Mouse (Mus musculus) heart, embryonic 15.5 days (tissue): ENCODE results near the gene Cand1. TPM values are rescaled to one million over a fixed set of nuclear protein-coding genes. Genes with fewer than 3 reads are reported as not detected.

Experiments used
- ATAC-seq: fragments of 200-750 bp; cut with Nextera tagmentation; replicated peaks from 2 replicates; pipeline ENCODE4 v1.8.0; 2017; ENCODE audit warnings: low read depth, moderate TSS enrichment; ENCODE audit not compliant: insufficient number of reproducible peaks, insufficient read depth, low FRiP score
- H3K27ac ChIP-seq: fragments of 300-500 bp; sonication (generic); 2 replicates; pipeline ENCODE4 v1.5.1; 2015; ENCODE audit warnings: mild to moderate bottlenecking, inconsistent platforms
- H3K27me3 ChIP-seq: fragments of 300-500 bp; sonication (generic); 2 replicates; pipeline ENCODE4 v1.6.1; 2015; ENCODE audit warnings: inconsistent platforms
- H3K36me3 ChIP-seq: fragments of 300-500 bp; sonication (generic); 2 replicates; pipeline ENCODE4 v1.6.1; 2015; ENCODE audit warnings: mild to moderate bottlenecking, inconsistent platforms
- H3K4me1 ChIP-seq: fragments of 300-500 bp; sonication (generic); replicated peaks from 2 replicates; pipeline ENCODE4 v1.6.1; 2015; ENCODE audit warnings: inconsistent platforms
- H3K4me2 ChIP-seq: fragments of 300-500 bp; sonication (generic); 2 replicates; pipeline ENCODE4 v1.6.1; 2015; ENCODE audit warnings: inconsistent platforms, mild to moderate bottlenecking, moderate library complexity
- H3K4me3 ChIP-seq: fragments of 300-500 bp; sonication (generic); 2 replicates; pipeline ENCODE4 v1.5.1; 2015; ENCODE audit warnings: mild to moderate bottlenecking, inconsistent platforms
- H3K9ac ChIP-seq: fragments of 300-500 bp; sonication (generic); 2 replicates; pipeline ENCODE4 v1.6.1; 2015; ENCODE audit warnings: mild to moderate bottlenecking, inconsistent platforms
- H3K9me3 ChIP-seq: fragments of 300-500 bp; sonication (generic); replicated peaks from 2 replicates; pipeline ENCODE4 v1.6.1; 2016; ENCODE audit warnings: inconsistent platforms
- WGBS: fragments of 180-500 bp; shearing (Covaris S2); methylation state at CpG from one replicate; pipeline ENCODE4 v1.1.7; 2015; ENCODE audit warnings: mixed read lengths; 5-methylcytosine and 5-hydroxymethylcytosine counted together
- polyA plus RNA-seq: library from polyadenylated mRNA; unstranded; fragments of >200 nt; fragmentation: Nextera tagmentation; extraction: Ambion mirVana; gene quantifications from 2 replicates; pipeline ENCODE4 v1.2.1, GENCODE M21; 2015

Gene Cand1
- polyA plus RNA-seq, 1 experiment from 2014 or later: 34.4 TPM

- ATAC-seq: no peak
- Histone ChIP-seq H3K4me3 (no peak overlapping the region), H3K9me3 (no peaks in the 10 kb centered on the region), H3K27me3 (no peaks in the 10 kb centered on the region), H3K9ac (no peak overlapping the region), H3K27ac (no peak overlapping the region), H3K4me1 (no peaks in the 10 kb centered on the region), H3K4me2 (no peak overlapping the region), H3K36me3 (peaks cover 81% of the 10 kb centered on the region)
- 88% methylated on average over 8 of the region's 8 CpGs for WGBS
These were observed 33.4 kb downstream of the Cand1 start for GRCm38 (mm10) chr10:119206309-119206932.

GRCm38 (mm10) chr10:119205229-119205628, 34.6 kb downstream of the Cand1 start:
- Histone ChIP-seq H3K4me2 (no peak overlapping the region), H3K9me3 (no peaks in the 10 kb centered on the region), H3K4me3 (no peak overlapping the region), H3K36me3 (peaks cover 75% of the 10 kb centered on the region), H3K27ac (no peak overlapping the region), H3K27me3 (no peaks in the 10 kb centered on the region), H3K4me1 (no peaks in the 10 kb centered on the region), H3K9ac (no peak overlapping the region)
- WGBS: 86% methylated on average over 5 of the region's 5 CpGs
- ATAC-seq: no peak

GRCm38 (mm10) chr10:119204334-119204946, 35.4 kb downstream of the Cand1 start:
- ATAC-seq: no peak
- Histone ChIP-seq H3K9ac (no peak overlapping the region), H3K27ac (no peak overlapping the region), H3K36me3 (peaks cover 72% of the 10 kb centered on the region), H3K4me3 (no peak overlapping the region), H3K4me1 (no peaks in the 10 kb centered on the region), H3K27me3 (no peaks in the 10 kb centered on the region), H3K9me3 (no peaks in the 10 kb centered on the region), H3K4me2 (no peak overlapping the region)
- WGBS: 73% methylated on average over 12 of the region's 12 CpGs

GRCm38 (mm10) chr10:119199864-119200263, 40.0 kb downstream of the Cand1 start:
- Histone ChIP-seq H3K27me3 (no peaks in the 10 kb centered on the region), H3K4me2 (no peak overlapping the region), H3K9ac (no peak overlapping the region), H3K36me3 (peaks cover 40% of the 10 kb centered on the region), H3K27ac (no peak overlapping the region), H3K9me3 (no peaks in the 10 kb centered on the region), H3K4me1 (no peaks in the 10 kb centered on the region), H3K4me3 (no peak overlapping the region)
- WGBS: 90% methylated on average over 5 of the region's 5 CpGs
- ATAC-seq: no peak

- Histone ChIP-seq H3K4me1 (no peaks in the 10 kb centered on the region), H3K9me3 (no peaks in the 10 kb centered on the region), H3K4me3 (no peak overlapping the region), H3K27me3 (no peaks in the 10 kb centered on the region), H3K4me2 (no peak overlapping the region), H3K9ac (no peak overlapping the region), H3K36me3 (peaks cover 32% of the 10 kb centered on the region), H3K27ac (no peak overlapping the region)
- 94% methylated on average over 9 of the region's 9 CpGs for WGBS
- ATAC-seq: no peak
These were observed 41.5 kb downstream of the Cand1 start for GRCm38 (mm10) chr10:119198186-119198880.

- Histone ChIP-seq H3K27me3 (no peaks in the 10 kb centered on the region), H3K4me1 (peaks cover 6% of the 10 kb centered on the region), H3K27ac (no peak overlapping the region), H3K4me2 (no peak overlapping the region), H3K9ac (no peak overlapping the region), H3K4me3 (no peak overlapping the region), H3K36me3 (peaks cover 28% of the 10 kb centered on the region), H3K9me3 (no peaks in the 10 kb centered on the region)
- WGBS: 92% methylated on average over 13 of the region's 13 CpGs
- no peak for ATAC-seq
These were observed 42.2 kb downstream of the Cand1 start for GRCm38 (mm10) chr10:119197621-119198150.

GRCm38 (mm10) chr10:119192598-119193372, 47.1 kb downstream of the Cand1 start:
- 13% methylated on average over 8 of the region's 8 CpGs for WGBS
- H3K36me3 ChIP-seq: no peaks in the 10 kb centered on the region
- no peaks in the 10 kb centered on the region for H3K9me3 ChIP-seq
- H3K27ac ChIP-seq: peak overlapping the region; percentile 74
- H3K27me3 ChIP-seq: no peaks in the 10 kb centered on the region
- peak; percentile 89 for ATAC-seq
- H3K4me2 ChIP-seq: peak overlapping the region; percentile 27
- H3K4me1 ChIP-seq: peaks cover 13% of the 10 kb centered on the region
- H3K9ac ChIP-seq: no peak overlapping the region
- H3K4me3 ChIP-seq: no peak overlapping the region

GRCm38 (mm10) chr10:119187720-119188119, 52.1 kb downstream of the Cand1 start:
- WGBS: 57% methylated on average over 4 of the region's 4 CpGs
- H3K9me3 ChIP-seq: no peaks in the 10 kb centered on the region
- H3K9ac ChIP-seq: no peak overlapping the region
- no peaks in the 10 kb centered on the region for H3K36me3 ChIP-seq
- peaks cover 8% of the 10 kb centered on the region for H3K4me1 ChIP-seq
- H3K4me2 ChIP-seq: no peak overlapping the region
- no peak overlapping the region for H3K27ac ChIP-seq
- H3K4me3 ChIP-seq: no peak overlapping the region
- no peak for ATAC-seq
- no peaks in the 10 kb centered on the region for H3K27me3 ChIP-seq

GRCm38 (mm10) chr10:119169656-119170055, 70.2 kb downstream of the Cand1 start:
- Histone ChIP-seq H3K36me3 (no peaks in the 10 kb centered on the region), H3K4me2 (no peak overlapping the region), H3K9ac (no peak overlapping the region), H3K27ac (no peak overlapping the region), H3K27me3 (no peaks in the 10 kb centered on the region), H3K4me3 (no peak overlapping the region), H3K4me1 (no peaks in the 10 kb centered on the region), H3K9me3 (no peaks in the 10 kb centered on the region)
- 86% methylated on average over 3 of the region's 3 CpGs for WGBS
- no peak for ATAC-seq

- Histone ChIP-seq H3K27ac (no peak overlapping the region), H3K36me3 (no peaks in the 10 kb centered on the region), H3K4me2 (no peak overlapping the region), H3K4me1 (no peaks in the 10 kb centered on the region), H3K9ac (no peak overlapping the region), H3K4me3 (no peak overlapping the region), H3K9me3 (no peaks in the 10 kb centered on the region), H3K27me3 (no peaks in the 10 kb centered on the region)
- ATAC-seq: no peak
- 77% methylated on average over 13 of the region's 13 CpGs for WGBS
These were observed 70.6 kb downstream of the Cand1 start for GRCm38 (mm10) chr10:119169237-119169636.

GRCm38 (mm10) chr10:119168791-119169190, 71.1 kb downstream of the Cand1 start:
- Histone ChIP-seq H3K9me3 (no peaks in the 10 kb centered on the region), H3K27me3 (no peaks in the 10 kb centered on the region), H3K4me1 (no peaks in the 10 kb centered on the region), H3K9ac (no peak overlapping the region), H3K36me3 (no peaks in the 10 kb centered on the region), H3K27ac (no peak overlapping the region), H3K4me2 (no peak overlapping the region), H3K4me3 (no peak overlapping the region)
- no peak for ATAC-seq
- WGBS: 41% methylated on average over 14 of the region's 14 CpGs
